Mouse (Mus musculus): ENCODE data around the gene C730034F03Rik. TPM values are rescaled to one million over a fixed set of nuclear protein-coding genes. Genes with fewer than 3 reads are reported as not detected.
A peak's percentile ranks its signal among the peaks of the same experiment; 100 is the strongest.

The C730034F03Rik gene
- polyA plus RNA-seq, 1 experiment from 2014 or later, result 5.5 TPM

- Histone ChIP-seq H3K9me3 (no peaks in the 10 kb centered on the region), H3K36me3 (no peaks in the 10 kb centered on the region), H3K4me2 (peak within 1 kb of the TSS; percentile 82), H3K4me3 (peak within 1 kb of the TSS; percentile 65), H3K27ac (peak within 1 kb of the TSS; percentile 80), H3K27me3 (no peaks in the 10 kb centered on the region; the same call in 1 of the 2 replicates), H3K9ac (peak within 1 kb of the TSS; percentile 78), H3K4me1 (peaks cover 11% of the 10 kb centered on the region)
- ATAC-seq (ENCODE audit: insufficient number of reproducible peaks, insufficient read depth, low FRiP score, low TSS enrichment, low read depth), result no peak
- WGBS, result 26% methylated on average over 9 of the region's 9 CpGs
These were observed 47.7 kb downstream of the C730034F03Rik start, which contains the start of gene Arsa for GRCm38 (mm10) chr15:89477091-89477491. Gene Arsa, minus strand, starts transcription at chr15:89477425.

GRCm38 (mm10) chr15:89477806-89478205 lies 48.4 kb downstream of the C730034F03Rik start:
- Histone ChIP-seq H3K9ac (no peak overlapping the region), H3K4me2 (no peak overlapping the region), H3K9me3 (no peaks in the 10 kb centered on the region), H3K27ac (no peak overlapping the region), H3K4me1 (peaks cover 11% of the 10 kb centered on the region), H3K36me3 (no peaks in the 10 kb centered on the region), H3K27me3 (no peaks in the 10 kb centered on the region; the same call in 1 of the 2 replicates), H3K4me3 (no peak overlapping the region)
- no peak for ATAC-seq (ENCODE audit: insufficient number of reproducible peaks, insufficient read depth, low FRiP score, low TSS enrichment, low read depth)
- WGBS, result 40% methylated on average over 8 of the region's 8 CpGs

DNA sequence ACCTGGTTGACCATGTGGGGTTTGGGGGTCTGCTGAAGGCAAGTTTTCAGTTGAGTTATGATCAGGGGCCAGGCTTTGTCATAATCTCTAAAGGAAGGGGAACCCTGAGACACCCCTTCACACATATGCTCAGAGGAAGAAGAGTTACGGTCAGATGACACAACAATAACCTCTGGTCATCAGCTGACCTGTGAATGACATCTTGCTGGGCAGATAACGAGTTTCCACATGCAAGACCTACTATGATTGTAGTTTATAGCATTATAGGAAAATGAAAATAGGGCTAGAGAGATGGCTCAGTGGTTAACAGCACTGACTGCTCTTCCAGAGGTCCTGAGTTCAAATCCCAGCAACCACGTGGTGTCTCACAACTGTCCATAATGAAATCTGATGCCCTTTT lies 49.2 kb downstream of the C730034F03Rik start:
- no peak overlapping the region for H3K4me3 ChIP-seq
- H3K27ac ChIP-seq, result no peak overlapping the region
- peaks cover 11% of the 10 kb centered on the region for H3K4me1 ChIP-seq
- no peaks in the 10 kb centered on the region; the same call in 1 of the 2 replicates for H3K27me3 ChIP-seq
- H3K36me3 ChIP-seq, result no peaks in the 10 kb centered on the region
- no peak overlapping the region for H3K9ac ChIP-seq
- 87% methylated on average over 3 of the region's 3 CpGs for WGBS
- H3K9me3 ChIP-seq, result no peaks in the 10 kb centered on the region
- no peak overlapping the region for H3K4me2 ChIP-seq
- no peak for ATAC-seq (ENCODE audit: insufficient number of reproducible peaks, insufficient read depth, low FRiP score, low TSS enrichment, low read depth)

Other genes starting within 250 kb of the C730034F03Rik start
- 130 and 157 TPM in 2 replicates for gene Plxnb2, start 248.8 kb upstream of the C730034F03Rik start, polyA plus RNA-seq (2015; fragmentation: Nextera tagmentation; extraction: Ambion mirVana)
- gene Dennd6b, start 233.1 kb upstream of the C730034F03Rik start, polyA plus RNA-seq (2015; fragmentation: Nextera tagmentation; extraction: Ambion mirVana), result 21.3 TPM in 2 replicates
- 40.0 and 41.7 TPM in 2 replicates for gene Ppp6r2, start 218.0 kb upstream of the C730034F03Rik start, polyA plus RNA-seq (2015; fragmentation: Nextera tagmentation; extraction: Ambion mirVana)
- 57.4 and 57.8 TPM in 2 replicates for gene Sbf1, start 114.3 kb upstream of the C730034F03Rik start, polyA plus RNA-seq (2015; fragmentation: Nextera tagmentation; extraction: Ambion mirVana)
- gene Adm2, start 106.9 kb upstream of the C730034F03Rik start, polyA plus RNA-seq (2015; fragmentation: Nextera tagmentation; extraction: Ambion mirVana), result not detected in 2 replicates
- gene Miox, start 95.2 kb upstream of the C730034F03Rik start, polyA plus RNA-seq (2015; fragmentation: Nextera tagmentation; extraction: Ambion mirVana), result not detected in 2 replicates
- gene Lmf2, start 73.9 kb upstream of the C730034F03Rik start, polyA plus RNA-seq (2015; fragmentation: Nextera tagmentation; extraction: Ambion mirVana), result 53.3 and 62.2 TPM in 2 replicates
- 164 and 188 TPM in 2 replicates for gene Ncaph2, start 73.9 kb upstream of the C730034F03Rik start, polyA plus RNA-seq (2015; fragmentation: Nextera tagmentation; extraction: Ambion mirVana)
- 4.6 and 4.7 TPM in 2 replicates for gene Sco2, start 55.7 kb upstream of the C730034F03Rik start, polyA plus RNA-seq (2015; fragmentation: Nextera tagmentation; extraction: Ambion mirVana)
- 1.4 and 1.6 TPM in 2 replicates for gene Tymp, start 52.5 kb upstream of the C730034F03Rik start, polyA plus RNA-seq (2015; fragmentation: Nextera tagmentation; extraction: Ambion mirVana)
- gene Odf3b, start 50.3 kb upstream of the C730034F03Rik start, polyA plus RNA-seq (2015; fragmentation: Nextera tagmentation; extraction: Ambion mirVana), result 0.54 and 0.93 TPM in 2 replicates
- gene Klhdc7b, start 44.7 kb upstream of the C730034F03Rik start, polyA plus RNA-seq (2015; fragmentation: Nextera tagmentation; extraction: Ambion mirVana), result not detected in 2 replicates
- not detected in 2 replicates for gene Syce3, start 19.1 kb upstream of the C730034F03Rik start, polyA plus RNA-seq (2015; fragmentation: Nextera tagmentation; extraction: Ambion mirVana)
- gene Cpt1b, start 3.7 kb upstream of the C730034F03Rik start, polyA plus RNA-seq (2015; fragmentation: Nextera tagmentation; extraction: Ambion mirVana), result 0.55 and 0.66 TPM in 2 replicates
- not detected in 2 replicates for gene Gm44502, start 107 bp downstream of the C730034F03Rik start, polyA plus RNA-seq (2015; fragmentation: Nextera tagmentation; extraction: Ambion mirVana)
- gene Chkb, start 319 bp downstream of the C730034F03Rik start, polyA plus RNA-seq (2015; fragmentation: Nextera tagmentation; extraction: Ambion mirVana), result 59.3 and 71.1 TPM in 2 replicates
- 2.8 and 5.4 TPM in 2 replicates for gene Mapk8ip2, start 24.3 kb downstream of the C730034F03Rik start, polyA plus RNA-seq (2015; fragmentation: Nextera tagmentation; extraction: Ambion mirVana)
- gene Arsa, start 47.8 kb downstream of the C730034F03Rik start, polyA plus RNA-seq (2015; fragmentation: Nextera tagmentation; extraction: Ambion mirVana), result 20.8 and 22.9 TPM in 2 replicates
- 2.2 and 2.9 TPM in 2 replicates for gene Shank3, start 70.0 kb downstream of the C730034F03Rik start, polyA plus RNA-seq (2015; fragmentation: Nextera tagmentation; extraction: Ambion mirVana)
- gene Acr, start 138.7 kb downstream of the C730034F03Rik start, polyA plus RNA-seq (2015; fragmentation: Nextera tagmentation; extraction: Ambion mirVana), result 0.35 and 0.48 TPM in 2 replicates
- gene Rabl2, start 162.3 kb downstream of the C730034F03Rik start, polyA plus RNA-seq (2015; fragmentation: Nextera tagmentation; extraction: Ambion mirVana), result 51.5 and 54.8 TPM in 2 replicates